Mouse (Mus musculus) heart, embryonic 16.5 days (tissue): ENCODE results near the gene Tcte2. TPM values are rescaled to one million over a fixed set of nuclear protein-coding genes. Genes with fewer than 3 reads are reported as not detected.

Source experiments
- ATAC-seq: fragments of 200-750 bp; cut with Nextera tagmentation; replicated peaks from 2 replicates; pipeline ENCODE4 v1.8.0; 2017; ENCODE audit warnings: moderate number of reproducible peaks; ENCODE audit not compliant: insufficient read depth, low FRiP score; ENCODE audit errors: extremely low read depth
- H3K27ac ChIP-seq: fragments of 300-500 bp; sonication (generic); 2 replicates; pipeline ENCODE4 v1.5.1; 2014; ENCODE audit warnings: mild to moderate bottlenecking, low read length, control low read depth, moderate library complexity
- H3K27me3 ChIP-seq: fragments of 300-500 bp; sonication (generic); 2 replicates; pipeline ENCODE4 v1.6.1; 2014; ENCODE audit warnings: low read length, mixed read lengths; ENCODE audit not compliant: control insufficient read depth, insufficient read depth
- H3K36me3 ChIP-seq: fragments of 300-500 bp; sonication (generic); 2 replicates; pipeline ENCODE4 v1.6.1; 2014; ENCODE audit not compliant: control insufficient read depth, insufficient read depth
- H3K4me1 ChIP-seq: fragments of 300-500 bp; sonication (generic); 2 replicates; pipeline ENCODE4 v1.6.1; 2014; ENCODE audit warnings: low read length, mixed read lengths; ENCODE audit not compliant: control insufficient read depth, insufficient read depth
- H3K4me2 ChIP-seq: fragments of 300-500 bp; sonication (generic); 2 replicates; pipeline ENCODE4 v1.6.1; 2014; ENCODE audit warnings: low read depth, mild to moderate bottlenecking, control low read depth, low read length
- H3K4me3 ChIP-seq: fragments of 300-500 bp; sonication (generic); 2 replicates; pipeline ENCODE4 v1.5.1; 2014; ENCODE audit warnings: mild to moderate bottlenecking, control low read depth, low read length
- H3K9ac ChIP-seq: fragments of 300-500 bp; sonication (generic); 2 replicates; pipeline ENCODE4 v1.6.1; 2014; ENCODE audit warnings: low read length, control low read depth
- H3K9me3 ChIP-seq: fragments of 300-500 bp; sonication (generic); replicated peaks from 2 replicates; pipeline ENCODE4 v1.6.1; 2016; ENCODE audit warnings: low read length; ENCODE audit not compliant: control insufficient read depth
- WGBS: fragments of 180-500 bp; shearing (Covaris S2); extraction: QIAGEN DNeasy Blood & Tissue Kit; methylation state at CpG from one replicate; pipeline ENCODE4 v1.1.7; 2014; 5-methylcytosine and 5-hydroxymethylcytosine counted together
- polyA plus RNA-seq: library from polyadenylated mRNA; unstranded; fragments of >200 nt; fragmentation: Nextera tagmentation; extraction: Ambion mirVana; gene quantifications from 2 replicates; pipeline ENCODE4 v1.2.1, GENCODE M21; 2015

The Tcte2 gene
- polyA plus RNA-seq, 1 experiment from 2014 or later = 3.3 TPM

- Histone ChIP-seq H3K4me1 (peaks cover 6% of the 10 kb centered on the region), H3K4me2 (no peak overlapping the region), H3K27ac (no peak overlapping the region), H3K4me3 (no peak overlapping the region), H3K27me3 (no peaks in the 10 kb centered on the region), H3K36me3 (no peaks in the 10 kb centered on the region), H3K9me3 (no peaks in the 10 kb centered on the region), H3K9ac (no peak overlapping the region)
- ATAC-seq = no peak
- WGBS = 77% methylated on average over 4 of the region's 4 CpGs
Observed at GRCm38 (mm10) chr17:13753918-13754317, 7.7 kb downstream of the Tcte2 start.

GRCm38 (mm10) chr17:13749027-13749426, 12.6 kb downstream of the Tcte2 start:
- Histone ChIP-seq H3K27me3 (no peaks in the 10 kb centered on the region), H3K4me3 (no peak overlapping the region), H3K9me3 (no peaks in the 10 kb centered on the region), H3K4me1 (peaks cover 19% of the 10 kb centered on the region), H3K4me2 (no peak overlapping the region), H3K27ac (no peak overlapping the region), H3K9ac (no peak overlapping the region), H3K36me3 (no peaks in the 10 kb centered on the region)
- WGBS = 91% methylated on average over 4 of the region's 4 CpGs
- ATAC-seq = no peak

GRCm38 (mm10) chr17:13747681-13748080, 13.9 kb downstream of the Tcte2 start:
- 85% methylated on average over 9 of the region's 9 CpGs for WGBS
- Histone ChIP-seq H3K27ac (no peak overlapping the region), H3K4me1 (peaks cover 32% of the 10 kb centered on the region), H3K9me3 (no peaks in the 10 kb centered on the region), H3K27me3 (no peaks in the 10 kb centered on the region), H3K9ac (no peak overlapping the region), H3K4me2 (no peak overlapping the region), H3K36me3 (no peaks in the 10 kb centered on the region), H3K4me3 (no peak overlapping the region)
- ATAC-seq = no peak

GRCm38 (mm10) chr17:13746330-13746729, 15.3 kb downstream of the Tcte2 start:
- no peak for ATAC-seq
- H3K9ac ChIP-seq = no peak overlapping the region
- no peak overlapping the region for H3K4me2 ChIP-seq
- 0 out of 2 replicates have a peak overlapping the region, but pooled peaks have one; percentile 14 for H3K27ac ChIP-seq
- peaks cover 40% of the 10 kb centered on the region for H3K4me1 ChIP-seq
- no peaks in the 10 kb centered on the region for H3K9me3 ChIP-seq
- H3K4me3 ChIP-seq = no peak overlapping the region
- no peaks in the 10 kb centered on the region for H3K36me3 ChIP-seq
- H3K27me3 ChIP-seq = no peaks in the 10 kb centered on the region
- whole genome bisulfite sequencing = 66% methylated on average over 6 of the region's 6 CpGs

GRCm38 (mm10) chr17:13745373-13745772, 16.3 kb downstream of the Tcte2 start:
- H3K4me2 ChIP-seq = no peak overlapping the region
- no peak overlapping the region for H3K9ac ChIP-seq
- H3K4me1 ChIP-seq = peaks cover 44% of the 10 kb centered on the region

GRCm38 (mm10) chr17:13744824-13745223, 16.8 kb downstream of the Tcte2 start:
- Histone ChIP-seq H3K9me3 (no peaks in the 10 kb centered on the region), H3K27ac (peak overlapping the region; percentile 2; the same call in 1 of the 2 replicates), H3K4me2 (no peak overlapping the region), H3K9ac (no peak overlapping the region), H3K4me3 (no peak overlapping the region), H3K36me3 (no peaks in the 10 kb centered on the region), H3K27me3 (no peaks in the 10 kb centered on the region), H3K4me1 (peaks cover 44% of the 10 kb centered on the region)
- 22% methylated on average over 4 of the region's 4 CpGs for WGBS
- ATAC-seq = 0 out of 2 replicates have a peak, but pooled peaks have one; percentile 49

More at GRCm38 (mm10) chr17:13745373-13745772, 16.3 kb downstream of the Tcte2 start:
- Histone ChIP-seq H3K27ac (no peak overlapping the region), H3K9me3 (no peaks in the 10 kb centered on the region), H3K27me3 (no peaks in the 10 kb centered on the region), H3K36me3 (no peaks in the 10 kb centered on the region), H3K4me3 (no peak overlapping the region)
- WGBS = 46% methylated on average over 2 of the region's 2 CpGs
- no peak; the same call in 1 of the 2 replicates for ATAC-seq

GRCm38 (mm10) chr17:13744219-13744618, 17.4 kb downstream of the Tcte2 start:
- WGBS = 69% methylated on average over 6 of the region's 6 CpGs
- peaks cover 44% of the 10 kb centered on the region for H3K4me1 ChIP-seq
- H3K4me2 ChIP-seq = no peak overlapping the region
- H3K27me3 ChIP-seq = no peaks in the 10 kb centered on the region
- H3K4me3 ChIP-seq = no peak overlapping the region
- 0 out of 2 replicates have a peak overlapping the region, but pooled peaks have one; percentile 28 for H3K9ac ChIP-seq
- H3K36me3 ChIP-seq = no peaks in the 10 kb centered on the region
- H3K9me3 ChIP-seq = no peaks in the 10 kb centered on the region
- no peak for ATAC-seq
- H3K27ac ChIP-seq = peak overlapping the region; percentile 26; the same call in 1 of the 2 replicates

- H3K27ac ChIP-seq = peak overlapping the region; percentile 81
- WGBS = 21% methylated on average over 5 of the region's 5 CpGs
- no peaks in the 10 kb centered on the region for H3K36me3 ChIP-seq
- peaks cover 44% of the 10 kb centered on the region for H3K4me1 ChIP-seq
- H3K9me3 ChIP-seq = no peaks in the 10 kb centered on the region
- no peaks in the 10 kb centered on the region for H3K27me3 ChIP-seq
- H3K4me2 ChIP-seq = no peak overlapping the region
- ATAC-seq = peak; percentile 18; the same call in 1 of the 2 replicates
- H3K9ac ChIP-seq = peak overlapping the region; percentile 28; the same call in 1 of the 2 replicates
- H3K4me3 ChIP-seq = no peak overlapping the region
Observed at GRCm38 (mm10) chr17:13743709-13744079, 17.9 kb downstream of the Tcte2 start.

- Histone ChIP-seq H3K27ac (peak overlapping the region; percentile 81), H3K9ac (peak overlapping the region; percentile 7; the same call in 1 of the 2 replicates), H3K4me3 (no peak overlapping the region), H3K4me1 (peaks cover 46% of the 10 kb centered on the region), H3K27me3 (no peaks in the 10 kb centered on the region), H3K36me3 (no peaks in the 10 kb centered on the region), H3K4me2 (no peak overlapping the region), H3K9me3 (no peaks in the 10 kb centered on the region)
- 31% methylated on average over 7 of the region's 7 CpGs for WGBS
- ATAC-seq = 0 out of 2 replicates have a peak, but pooled peaks have one; percentile 6
Observed at GRCm38 (mm10) chr17:13742941-13743708, 18.5 kb downstream of the Tcte2 start.
